Mouse (Mus musculus): ENCODE measurements at regions not wholly inside any gene's neighbourhood (a gene's known extent, or its start where the extent isn't known, plus 50 kb on each side); places are given as distances from the start of the nearest gene placed in this dataset.

- peak; percentile 93 for TF ChIP-seq GATA4 (IDR thresholded peaks at IDR 0.05; ENCODE audit: insufficient replicate concordance, low read length)
These were observed 59.1 kb upstream of the Cnksr3 start for GRCm38 (mm10) chr10:7271156-7271555.

- TF ChIP-seq GATA4 (IDR thresholded peaks at IDR 0.05; ENCODE audit: insufficient replicate concordance, low read length), result no peak
These were observed 56.5 kb upstream of the Cnksr3 start for GRCm38 (mm10) chr10:7268386-7269033.

DNA sequence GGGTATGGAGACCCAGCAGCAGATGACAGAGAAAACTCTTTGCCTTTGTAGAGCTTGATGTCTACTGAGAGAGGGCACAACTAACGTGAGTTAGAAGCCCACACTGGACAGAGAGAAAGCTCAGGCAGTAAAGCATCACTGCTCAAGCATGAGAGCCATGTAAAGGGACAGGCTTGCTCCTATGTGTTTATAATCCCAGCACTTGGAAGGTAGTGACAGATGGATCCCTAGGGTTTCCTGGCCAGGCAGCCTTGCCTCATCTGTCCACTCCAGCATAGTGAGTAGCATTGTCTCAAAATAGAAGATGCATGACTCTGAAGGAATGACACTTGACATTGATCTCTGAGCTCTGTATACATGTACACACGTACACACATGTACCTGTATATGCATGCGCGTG lies 55.9 kb upstream of the Cnksr3 start:
- no peak for TF ChIP-seq GATA4 (IDR thresholded peaks at IDR 0.05; ENCODE audit: insufficient replicate concordance, low read length)

- no peak for TF ChIP-seq GATA4 (IDR thresholded peaks at IDR 0.05; ENCODE audit: insufficient replicate concordance, low read length)
These were observed 55.1 kb upstream of the Cnksr3 start for GRCm38 (mm10) chr10:7267106-7267505.

DNA sequence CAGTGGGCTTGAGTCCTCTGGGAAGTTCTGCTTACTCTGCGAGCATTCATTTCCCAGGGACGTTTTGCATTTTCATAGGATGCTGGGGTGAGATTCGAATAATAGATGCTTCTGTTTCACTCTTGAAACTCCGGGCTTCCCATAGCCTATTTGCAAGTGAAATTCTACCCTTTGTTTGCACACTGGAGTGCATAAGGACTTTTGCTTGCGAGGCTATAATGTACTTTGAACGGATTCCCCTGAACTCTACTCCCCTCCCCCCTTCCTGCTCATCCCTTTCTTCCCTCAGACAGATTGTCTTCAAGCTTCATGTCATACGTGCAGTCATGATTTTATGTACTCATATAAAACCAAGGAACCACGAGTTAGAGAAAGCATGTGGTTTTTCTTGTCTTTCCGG lies 53.4 kb upstream of the Cnksr3 start:
- no peak for TF ChIP-seq GATA4 (IDR thresholded peaks at IDR 0.05; ENCODE audit: insufficient replicate concordance, low read length)

- TF ChIP-seq GATA4 (IDR thresholded peaks at IDR 0.05; ENCODE audit: insufficient replicate concordance, low read length), result no peak
These were observed 52.7 kb upstream of the Cnksr3 start for GRCm38 (mm10) chr10:7264721-7265120.

Data from liver, adult (tissue).